Mouse (Mus musculus) lung, postnatal 4 days (tissue): ENCODE results near the gene Gpr137.

Experiments used
- DNase-seq, 2 experiments: peaks; one replicate each; pipeline ENCODE4 v3.0.0; 2021

Gene Gpr137

DNA sequence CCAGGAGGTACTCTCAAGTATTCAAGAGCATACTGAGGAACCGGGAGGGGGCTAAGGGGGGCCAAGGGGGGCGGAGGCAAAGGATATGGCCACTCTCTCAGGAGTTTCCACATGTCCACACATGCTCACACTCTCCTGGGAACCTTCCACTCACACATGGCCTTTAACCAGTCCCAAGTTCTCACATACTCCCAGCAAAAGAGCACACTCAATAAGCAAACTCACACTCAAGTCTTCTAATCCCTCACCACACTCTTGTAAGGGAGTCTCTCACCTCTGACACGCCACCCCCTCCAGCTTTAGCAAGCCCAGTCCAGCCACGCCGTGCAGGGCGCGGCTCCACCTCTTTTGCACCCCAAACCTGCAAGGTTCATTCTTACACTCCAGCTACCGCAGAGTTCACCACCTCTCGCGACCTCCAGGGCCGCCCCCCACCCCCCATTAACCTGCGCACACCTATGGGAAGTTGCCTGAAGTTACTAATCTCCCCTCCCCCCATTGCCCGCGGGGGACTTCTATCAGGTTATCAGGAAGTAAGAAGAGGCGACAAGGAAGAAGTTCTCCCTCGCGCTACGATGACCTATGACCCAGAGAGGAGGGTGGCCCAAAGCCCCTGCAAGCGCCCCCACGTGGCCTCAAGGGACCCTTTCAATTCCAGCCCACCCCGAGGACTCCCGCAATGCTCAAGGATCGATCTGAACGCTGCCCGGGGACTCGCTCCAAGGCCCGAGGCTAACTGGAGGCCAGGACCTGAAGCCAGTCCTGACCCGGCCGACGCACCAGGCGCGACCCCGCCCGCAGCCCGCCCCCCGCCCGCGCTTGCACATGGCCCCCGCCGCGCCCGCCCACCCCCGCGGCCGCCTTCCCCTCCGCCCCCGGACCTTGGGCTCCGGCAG is 21.3 kb downstream of the Gpr137 start:
- DNase-seq = peak in 1 of 2 experiments; percentile 65

DNA sequence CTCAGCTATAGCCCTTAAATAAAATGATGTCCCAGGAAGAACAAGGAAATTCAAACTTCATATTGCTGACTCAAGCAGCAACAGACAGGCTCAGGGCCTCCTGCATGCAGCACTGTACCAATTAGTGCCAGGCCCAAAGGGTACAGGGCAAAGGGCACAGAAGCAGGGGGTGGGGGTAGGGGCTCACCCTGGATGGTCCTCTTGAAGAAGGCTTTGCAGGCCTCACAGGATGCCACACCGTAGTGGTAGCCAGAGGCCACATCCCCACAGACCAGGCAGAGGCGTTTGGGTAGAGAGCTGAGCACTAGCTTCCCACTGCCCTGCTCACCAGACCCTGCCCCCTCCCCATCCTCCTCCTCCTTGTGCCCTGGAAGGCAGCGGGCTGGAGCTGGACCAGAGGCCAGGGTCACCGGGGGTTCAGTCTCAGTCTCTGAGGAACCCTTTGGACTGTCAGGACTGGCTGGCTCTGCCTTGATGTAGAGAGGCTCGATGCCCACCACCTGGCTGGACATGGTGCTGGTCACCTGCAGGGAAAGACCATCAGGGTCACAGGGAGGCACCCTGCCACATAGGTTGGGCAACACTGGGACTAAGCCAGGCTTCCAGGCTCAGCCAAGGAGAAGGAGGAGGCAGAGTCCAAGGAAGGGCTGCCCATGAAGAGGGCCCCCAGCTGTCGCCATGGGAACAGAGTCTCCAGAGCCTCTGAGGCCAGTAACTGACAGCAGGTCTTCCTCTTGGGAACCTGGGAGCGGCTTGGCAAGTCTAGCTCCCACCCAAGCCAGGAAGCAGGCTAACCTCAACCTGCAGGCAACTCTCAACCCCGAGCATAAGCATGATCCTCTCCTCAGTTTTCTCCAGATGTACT is 22.2 kb downstream of the Gpr137 start:
- DNase-seq = peak; percentile 56 to 79

DNA sequence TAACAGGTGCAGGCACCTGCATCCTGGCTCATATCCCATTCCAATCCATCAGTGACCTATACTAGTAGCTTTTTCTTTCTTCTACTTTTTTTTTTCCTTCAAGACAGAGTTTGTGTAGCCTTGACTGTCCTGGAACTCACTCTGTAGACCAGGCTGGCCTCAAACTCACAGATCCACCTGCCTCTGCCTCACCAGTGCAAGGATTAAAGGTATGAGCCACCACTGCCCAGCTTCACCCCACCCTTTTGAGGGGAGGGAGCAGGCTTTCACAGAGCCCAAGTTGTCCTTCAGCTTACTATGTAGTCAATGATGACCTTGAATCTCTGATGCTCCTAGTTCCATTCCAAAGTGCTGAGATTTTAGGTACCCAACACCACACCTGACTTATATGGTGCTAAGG is 22.8 kb downstream of the Gpr137 start:
- DNase-seq = no peak

GRCm38 (mm10) chr19:6918321-6918720 is 24.0 kb downstream of the Gpr137 start:
- no peak for DNase-seq

- DNase-seq = no peak
Observed at GRCm38 (mm10) chr19:6916496-6916895, 25.8 kb downstream of the Gpr137 start.

- DNase-seq = no peak
Observed at GRCm38 (mm10) chr19:6915276-6915675, 27.0 kb downstream of the Gpr137 start.

DNA sequence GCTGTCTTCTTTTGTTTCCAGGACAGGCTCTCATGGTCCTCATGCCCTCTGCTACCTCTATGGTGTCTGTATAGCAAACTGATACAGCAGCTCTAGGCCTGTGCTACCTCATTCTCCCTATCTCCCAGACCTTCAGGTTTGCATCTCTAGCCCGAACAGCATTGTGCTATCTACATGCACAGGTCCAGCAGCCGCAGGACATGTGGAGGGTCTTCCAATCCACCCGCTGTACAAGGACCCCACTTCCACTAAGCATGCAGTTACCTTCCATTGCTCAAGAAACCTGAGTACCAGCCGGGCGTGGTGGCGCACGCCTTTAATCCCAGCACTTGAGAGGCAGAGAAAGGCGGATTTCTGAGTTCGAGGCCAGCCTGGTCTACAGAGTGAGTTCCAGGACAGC is 27.7 kb downstream of the Gpr137 start:
- DNase-seq = no peak

- DNase-seq = peak; percentile 17 to 67
Observed at GRCm38 (mm10) chr19:6913991-6914390, 28.3 kb downstream of the Gpr137 start.

- DNase-seq = no peak
Observed at GRCm38 (mm10) chr19:6913036-6913435, 29.2 kb downstream of the Gpr137 start.

DNA sequence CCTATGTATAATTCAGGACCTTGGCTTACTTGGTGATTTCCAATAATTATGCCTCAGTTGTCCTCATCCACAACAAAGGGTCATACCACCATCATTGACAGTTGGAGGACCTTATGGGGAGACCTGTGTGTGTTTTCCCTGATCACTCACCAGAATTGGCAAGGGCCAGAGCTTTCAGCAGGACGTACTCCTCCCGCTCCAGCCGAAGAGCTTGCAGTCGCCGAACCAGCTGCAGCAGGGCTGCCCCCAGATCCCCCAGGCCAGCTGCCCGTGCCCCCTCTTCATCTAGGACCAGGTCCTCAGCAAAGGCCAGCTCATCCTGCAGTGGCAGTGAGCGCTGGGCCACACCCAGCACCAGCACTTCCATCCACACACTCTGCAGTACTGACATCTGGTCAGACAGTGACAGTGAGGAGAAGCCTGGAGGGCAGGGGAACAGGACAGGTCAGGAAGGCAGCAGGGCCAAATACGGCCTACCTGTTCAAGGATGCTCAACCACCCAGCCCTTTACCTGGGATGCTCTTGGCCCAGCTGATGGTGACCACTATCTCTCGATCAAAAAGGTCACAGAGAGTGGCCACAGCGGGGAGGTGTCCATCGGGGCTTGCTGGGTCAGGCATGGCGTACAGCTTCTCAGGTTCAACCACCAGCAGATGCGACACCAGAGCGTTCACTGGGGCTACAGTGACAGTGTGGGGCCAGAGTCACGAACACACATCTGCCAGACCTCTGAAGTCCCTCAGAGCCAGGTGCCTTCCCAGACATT is 29.9 kb downstream of the Gpr137 start:
- DNase-seq = no peak

DNA sequence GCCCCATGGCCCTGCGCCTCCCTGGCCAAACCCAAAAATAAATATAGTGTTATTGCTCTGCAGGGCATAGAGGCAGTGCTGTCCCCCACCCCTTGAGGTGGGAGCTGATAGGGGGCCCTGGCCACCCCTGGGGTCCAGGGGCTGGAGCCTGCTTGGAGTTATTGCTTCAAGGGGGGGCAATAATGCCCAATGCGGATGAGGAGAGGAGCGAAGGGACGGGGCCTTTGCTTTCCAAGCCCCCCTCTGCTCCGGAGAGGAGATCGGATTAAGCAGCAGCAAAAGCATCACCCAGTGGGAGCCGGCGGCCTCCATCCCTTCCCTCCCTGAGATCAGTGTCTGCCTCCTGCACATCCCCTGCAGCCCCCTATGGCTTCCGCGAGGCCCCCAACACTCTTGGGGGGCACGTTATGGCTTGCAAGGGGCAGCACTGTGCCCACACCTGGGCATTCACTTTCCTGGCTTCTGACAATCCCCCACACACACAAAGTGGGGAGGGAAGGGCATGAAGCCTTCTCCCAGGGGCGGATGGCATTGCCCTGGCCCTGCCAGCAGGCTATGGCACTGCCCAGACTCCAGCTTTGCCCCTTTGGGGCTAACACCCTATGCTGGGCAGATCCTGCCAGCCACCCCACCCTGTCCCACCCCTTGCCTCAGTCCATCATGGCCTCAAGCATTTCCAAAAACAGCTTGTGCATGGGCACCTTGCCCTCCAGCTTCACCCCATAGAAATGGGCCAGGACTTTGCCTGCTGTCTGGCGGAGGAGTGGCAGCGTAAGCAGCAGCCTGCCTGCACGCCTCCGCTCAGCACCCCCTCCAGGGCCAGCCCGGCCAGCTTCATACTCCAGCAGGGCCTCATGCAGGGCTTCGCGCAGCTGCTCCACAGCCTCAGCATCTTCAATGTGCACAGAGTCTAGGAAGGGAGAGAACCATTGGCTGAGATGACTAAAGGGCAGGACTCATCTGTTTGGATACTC is 30.9 kb downstream of the Gpr137 start:
- no peak for DNase-seq

DNA sequence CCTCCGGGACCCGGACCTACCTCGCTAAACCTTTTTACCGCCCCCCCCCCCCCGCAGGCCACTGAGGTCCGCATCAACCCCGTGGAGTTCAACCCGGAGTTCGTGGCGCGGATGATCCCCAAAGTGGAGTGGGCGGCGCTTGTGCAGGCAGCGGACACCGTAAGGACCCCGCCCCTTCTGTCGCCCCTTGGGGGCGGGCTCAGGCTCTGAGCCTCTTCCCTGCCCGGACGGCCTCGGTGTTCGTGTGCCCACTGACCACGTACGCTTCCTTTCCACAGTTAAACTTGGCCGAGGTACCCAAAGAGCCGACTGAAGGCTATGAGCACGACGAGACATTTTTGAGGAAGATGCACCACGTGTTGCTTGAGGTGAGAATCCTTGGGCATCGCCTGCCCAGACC is 32.0 kb downstream of the Gpr137 start:
- DNase-seq = peak; percentile 60 to 78

DNA sequence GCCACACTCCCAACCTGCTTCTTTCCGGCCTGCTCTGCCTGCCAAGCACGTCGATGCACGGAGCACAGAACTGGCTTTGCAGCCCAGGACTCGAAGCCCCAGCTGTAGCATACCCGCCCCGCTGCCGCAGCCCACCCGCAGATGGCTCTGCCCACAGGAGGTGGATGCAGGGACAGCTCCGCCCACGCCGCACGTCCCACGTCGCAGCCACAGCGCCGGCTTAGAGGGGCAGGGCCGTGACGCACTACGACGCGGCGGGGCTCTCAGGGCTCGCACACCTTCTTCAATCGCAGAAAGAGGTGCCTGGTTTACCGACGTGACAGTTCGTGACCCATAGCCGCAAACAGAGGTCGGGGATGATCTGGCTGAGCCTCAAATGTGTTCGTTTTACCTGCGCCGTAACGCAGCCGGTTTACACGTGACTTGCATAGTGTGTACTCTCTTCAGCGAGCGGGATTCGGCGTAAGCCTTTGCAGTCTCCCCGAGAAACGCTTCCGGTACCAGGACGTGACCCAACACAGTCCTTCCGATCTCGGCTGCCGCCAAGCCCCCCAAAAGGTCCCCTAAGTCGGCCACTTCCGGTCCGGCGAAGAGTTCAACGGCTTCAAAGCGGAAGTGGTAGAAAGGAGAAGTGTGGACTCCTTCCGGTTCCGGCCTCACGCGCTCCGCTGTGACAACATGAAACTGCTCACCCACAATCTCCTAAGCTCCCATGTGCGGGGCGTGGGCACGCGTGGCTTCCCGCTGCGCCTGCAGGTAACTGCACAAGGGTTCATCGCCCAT is 32.6 kb downstream of the Gpr137 start, which contains the start of the genes Trmt112 and Prdx5:
Gene Trmt112, plus strand, starts transcription at position 192 of the 783 bp plus-strand sequence.
Gene Prdx5, minus strand, starts transcription at position 600 of the 783 bp plus-strand sequence.
- peak; percentile 92 to 96 for DNase-seq

DNA sequence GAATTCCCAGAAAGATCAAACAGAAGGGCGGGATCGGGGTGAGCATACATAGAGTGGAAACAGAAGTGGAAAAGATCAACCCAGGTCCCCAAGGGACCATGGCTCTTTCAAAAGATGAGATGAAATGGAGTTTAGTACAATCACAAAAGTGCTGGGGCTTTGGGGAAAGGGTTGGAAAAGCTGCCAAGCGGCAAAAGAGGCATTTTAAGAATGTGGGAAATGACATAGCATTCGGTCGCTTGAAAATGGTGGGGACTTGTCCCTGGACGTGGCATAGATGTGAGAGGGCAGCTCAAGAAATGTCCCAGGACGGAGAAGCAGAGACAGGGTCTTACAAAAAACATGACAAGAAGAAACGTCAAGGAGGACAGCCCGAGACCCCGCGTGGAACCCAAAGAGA is 33.3 kb downstream of the Gpr137 start:
- DNase-seq = no peak

DNA sequence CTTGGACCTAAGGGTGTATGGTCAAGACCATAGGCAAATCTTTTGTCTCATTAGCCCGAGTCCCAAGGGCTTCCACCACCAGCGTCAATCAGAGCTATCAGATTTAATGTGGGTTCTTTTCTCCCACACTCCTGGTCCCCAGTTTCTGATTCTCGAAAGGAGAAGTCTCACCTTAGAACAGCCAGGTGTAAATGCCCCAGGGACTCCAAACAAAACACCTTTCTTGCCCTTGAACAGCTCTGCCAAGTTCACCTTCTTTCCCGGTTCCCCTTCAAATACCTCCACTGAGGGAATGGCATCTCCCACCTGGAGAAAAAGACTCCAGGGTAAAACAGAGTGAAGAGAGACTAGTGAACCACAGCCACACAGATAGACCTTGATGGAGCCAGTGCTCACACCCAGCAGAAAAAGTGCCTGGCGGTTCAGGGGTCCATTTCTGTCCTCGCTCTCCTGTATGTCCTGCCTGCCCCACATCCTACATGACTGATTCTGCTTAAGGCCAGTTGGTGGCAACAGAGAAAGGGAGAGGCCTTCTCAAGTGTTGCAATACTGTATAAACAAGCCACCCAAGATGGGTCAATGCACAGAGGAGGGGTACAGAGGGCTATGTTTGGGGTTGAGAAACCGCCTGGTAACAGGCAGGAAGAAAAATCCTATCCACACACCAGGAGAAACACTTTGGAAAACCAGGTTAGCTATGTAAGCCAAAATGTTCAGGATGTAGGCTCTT is 34.3 kb downstream of the Gpr137 start:
- peak in 1 of 2 experiments; percentile 19 for DNase-seq

DNA sequence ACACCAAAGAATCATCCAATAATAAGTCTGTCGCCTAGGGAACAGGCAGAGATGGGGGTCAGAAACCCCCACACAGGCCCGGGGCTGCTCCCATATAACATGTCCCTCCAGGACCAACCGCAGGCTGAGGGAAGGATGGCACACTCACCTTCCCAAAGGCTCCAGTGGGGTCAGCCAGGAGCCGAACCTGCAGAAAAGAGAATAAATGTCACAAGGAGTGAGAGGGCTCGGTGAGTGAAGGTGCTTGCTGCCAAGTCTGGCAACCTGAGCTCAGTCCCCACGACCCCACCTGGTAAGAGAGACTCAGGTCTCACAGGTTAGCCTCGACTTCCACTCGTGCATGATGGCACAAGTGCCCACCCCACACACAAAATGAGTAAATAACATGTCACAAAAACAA is 35.2 kb downstream of the Gpr137 start:
- DNase-seq = no peak

- no peak for DNase-seq
Observed at GRCm38 (mm10) chr19:6906199-6906598, 36.1 kb downstream of the Gpr137 start.

- DNase-seq = no peak
Observed at GRCm38 (mm10) chr19:6905498-6906159, 36.7 kb downstream of the Gpr137 start.

DNA sequence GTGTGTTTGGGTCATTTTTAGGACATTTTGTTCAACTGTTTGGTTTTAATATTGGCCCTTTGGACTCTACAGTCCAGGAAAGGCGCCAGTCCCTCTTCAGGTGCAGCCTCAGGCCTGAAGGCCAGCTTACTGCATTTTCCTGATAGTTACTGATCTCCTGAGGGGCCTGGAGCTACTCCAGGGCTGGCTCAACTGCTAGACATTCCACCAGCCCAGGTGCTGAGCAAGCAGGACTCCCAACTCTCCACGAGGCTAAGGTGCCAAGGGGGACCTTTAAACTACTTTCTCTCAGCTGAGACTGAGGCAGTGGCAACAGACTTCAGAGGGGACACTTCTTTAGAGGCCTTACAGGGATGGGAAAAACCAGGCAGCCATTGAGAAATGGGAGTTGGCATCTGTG is 37.4 kb downstream of the Gpr137 start:
- no peak for DNase-seq
